Mouse (Mus musculus) midbrain, embryonic 15.5 days (tissue): ENCODE results near the gene Timp1. TPM values are rescaled to one million over a fixed set of nuclear protein-coding genes. Genes with fewer than 3 reads are reported as not detected.

Experiments used
- ATAC-seq: fragments of 200-750 bp; cut with Nextera tagmentation; replicated peaks from 2 replicates; pipeline ENCODE4 v1.8.0; 2017; ENCODE audit warnings: moderate TSS enrichment
- H3K27ac ChIP-seq: fragments of 300-500 bp; sonication (generic); 2 replicates; pipeline ENCODE4 v1.5.1; 2015; ENCODE audit warnings: mild to moderate bottlenecking, inconsistent platforms
- H3K27me3 ChIP-seq: fragments of 300-500 bp; sonication (generic); replicated peaks from 2 replicates; pipeline ENCODE4 v1.6.1; 2015; ENCODE audit warnings: inconsistent platforms
- H3K36me3 ChIP-seq: fragments of 300-500 bp; sonication (generic); replicated peaks from 2 replicates; pipeline ENCODE4 v1.6.1; 2015; ENCODE audit warnings: inconsistent platforms
- H3K4me1 ChIP-seq: fragments of 300-500 bp; sonication (generic); 2 replicates; pipeline ENCODE4 v1.6.1; 2015; ENCODE audit warnings: inconsistent platforms
- H3K4me2 ChIP-seq: fragments of 300-500 bp; sonication (generic); 2 replicates; pipeline ENCODE4 v1.6.1; 2015; ENCODE audit warnings: inconsistent platforms, mild to moderate bottlenecking, moderate library complexity
- H3K4me3 ChIP-seq: fragments of 300-500 bp; sonication (generic); 2 replicates; pipeline ENCODE4 v1.5.1; 2015; ENCODE audit warnings: mild to moderate bottlenecking, inconsistent platforms
- H3K9ac ChIP-seq: fragments of 300-500 bp; sonication (generic); 2 replicates; pipeline ENCODE4 v1.6.1; 2015; ENCODE audit warnings: mild to moderate bottlenecking, inconsistent platforms
- H3K9me3 ChIP-seq: fragments of 300-500 bp; sonication (generic); 2 replicates; pipeline ENCODE4 v1.6.1; 2016; ENCODE audit warnings: inconsistent platforms
- WGBS: fragments of 180-500 bp; shearing (Covaris S2); methylation state at CpG from one replicate; pipeline ENCODE4 v1.1.7; 2015; ENCODE audit warnings: mixed read lengths; 5-methylcytosine and 5-hydroxymethylcytosine counted together
- microRNA-seq: library from miRNA; unstranded; fragments of <30 nt; microRNA quantifications from one replicate; pipeline ENCODE4, GENCODE M21; 2016
- polyA plus RNA-seq: library from polyadenylated mRNA; unstranded; fragments of >200 nt; fragmentation: Nextera tagmentation; extraction: Ambion mirVana; gene quantifications from 2 replicates; pipeline ENCODE4 v1.2.1, GENCODE M21; 2015

Gene Timp1
- polyA plus RNA-seq, 1 experiment from 2014 or later = 4.0 TPM

GRCm38 (mm10) chrX:20872928-20873500 is 3.0 kb downstream of the Timp1 start:
- Histone ChIP-seq H3K27ac (no peak overlapping the region), H3K4me2 (no peak overlapping the region), H3K4me3 (no peak overlapping the region), H3K9me3 (no peaks in the 10 kb centered on the region), H3K36me3 (no peaks in the 10 kb centered on the region), H3K4me1 (no peaks in the 10 kb centered on the region), H3K27me3 (no peaks in the 10 kb centered on the region), H3K9ac (no peak overlapping the region)
- ATAC-seq = no peak
- 31% methylated on average over 11 of the region's 11 CpGs for WGBS

GRCm38 (mm10) chrX:20875241-20875640 is 5.3 kb downstream of the Timp1 start:
- H3K4me1 ChIP-seq = no peaks in the 10 kb centered on the region
- no peaks in the 10 kb centered on the region for H3K36me3 ChIP-seq
- H3K27ac ChIP-seq = no peak overlapping the region
- H3K27me3 ChIP-seq = no peaks in the 10 kb centered on the region
- no peak overlapping the region for H3K4me3 ChIP-seq
- H3K9ac ChIP-seq = no peak overlapping the region
- WGBS = 12% methylated on average over 3 of the region's 3 CpGs
- ATAC-seq = no peak
- no peaks in the 10 kb centered on the region for H3K9me3 ChIP-seq
- H3K4me2 ChIP-seq = no peak overlapping the region

GRCm38 (mm10) chrX:20910074-20910473 is 40.1 kb downstream of the Timp1 start:
- Histone ChIP-seq H3K36me3 (0 out of 2 replicates have a peak, but pooled peaks cover 2% of the 10 kb centered on the region), H3K9ac (no peak overlapping the region), H3K27me3 (no peaks in the 10 kb centered on the region), H3K4me3 (no peak overlapping the region), H3K9me3 (no peaks in the 10 kb centered on the region), H3K4me2 (no peak overlapping the region), H3K4me1 (no peaks in the 10 kb centered on the region), H3K27ac (no peak overlapping the region)
- no peak for ATAC-seq
- 47% methylated on average over 3 of the region's 3 CpGs for WGBS

- WGBS = 82% methylated on average over 6 of the region's 6 CpGs
- H3K9ac ChIP-seq = no peak overlapping the region
- no peaks in the 10 kb centered on the region for H3K9me3 ChIP-seq
- H3K36me3 ChIP-seq = no peaks in the 10 kb centered on the region
- peaks cover 13% of the 10 kb centered on the region; the same call in 1 of the 2 replicates for H3K4me1 ChIP-seq
- no peak for ATAC-seq
- H3K4me2 ChIP-seq = no peak overlapping the region
- no peaks in the 10 kb centered on the region for H3K27me3 ChIP-seq
- H3K4me3 ChIP-seq = no peak overlapping the region
- no peak overlapping the region for H3K27ac ChIP-seq
These were observed 43.8 kb downstream of the Timp1 start for GRCm38 (mm10) chrX:20913726-20914125.

- H3K36me3 ChIP-seq = no peaks in the 10 kb centered on the region
- no peak overlapping the region for H3K9ac ChIP-seq
- H3K4me2 ChIP-seq = no peak overlapping the region
- H3K9me3 ChIP-seq = no peaks in the 10 kb centered on the region
- peaks cover 19% of the 10 kb centered on the region; the same call in 1 of the 2 replicates for H3K4me1 ChIP-seq
- no peaks in the 10 kb centered on the region for H3K27me3 ChIP-seq
- H3K4me3 ChIP-seq = no peak overlapping the region
- H3K27ac ChIP-seq = no peak overlapping the region
- no peak for ATAC-seq
These were observed 45.1 kb downstream of the Timp1 start for GRCm38 (mm10) chrX:20915075-20915474.

- WGBS = 26% methylated on average over 49 of the region's 49 CpGs
- peak overlapping the region; percentile 57 for H3K4me2 ChIP-seq
- H3K9ac ChIP-seq = peak overlapping the region; percentile 64
- H3K9me3 ChIP-seq = no peaks in the 10 kb centered on the region
- ATAC-seq = peak; percentile 64
- H3K4me1 ChIP-seq = peaks cover 19% of the 10 kb centered on the region; the same call in 1 of the 2 replicates
- peak overlapping the region; percentile 57 for H3K4me3 ChIP-seq
- no peaks in the 10 kb centered on the region for H3K27me3 ChIP-seq
- peak overlapping the region; percentile 80 for H3K27ac ChIP-seq
- H3K36me3 ChIP-seq = no peaks in the 10 kb centered on the region
These were observed 50.4 kb downstream of the Timp1 start for GRCm38 (mm10) chrX:20920249-20920843.

- Histone ChIP-seq H3K4me3 (peak within 1 kb of the TSS; percentile 57), H3K27me3 (no peaks in the 10 kb centered on the region), H3K4me1 (peaks cover 19% of the 10 kb centered on the region; the same call in 1 of the 2 replicates), H3K27ac (peak within 1 kb of the TSS; percentile 80), H3K9me3 (no peaks in the 10 kb centered on the region), H3K36me3 (no peaks in the 10 kb centered on the region), H3K9ac (peak within 1 kb of the TSS; percentile 64), H3K4me2 (peak within 1 kb of the TSS; percentile 57)
- 25% methylated on average over 44 of the region's 44 CpGs for WGBS
- ATAC-seq = peak; percentile 97
These were observed 50.9 kb downstream of the Timp1 start, which contains the start of gene Syn1 for GRCm38 (mm10) chrX:20920844-20921364. Syn1 (minus strand) TSS chrX:20921004.

- Histone ChIP-seq H3K36me3 (no peaks in the 10 kb centered on the region), H3K9ac (no peak overlapping the region), H3K4me1 (peaks cover 19% of the 10 kb centered on the region; the same call in 1 of the 2 replicates), H3K4me3 (peak overlapping the region; percentile 57), H3K4me2 (peak overlapping the region; percentile 57), H3K27me3 (no peaks in the 10 kb centered on the region), H3K9me3 (no peaks in the 10 kb centered on the region), H3K27ac (peak overlapping the region; percentile 65)
- peak; percentile 13 for ATAC-seq
- 44% methylated on average over 5 of the region's 5 CpGs for WGBS
These were observed 51.4 kb downstream of the Timp1 start for GRCm38 (mm10) chrX:20921366-20921765.

- H3K4me2 ChIP-seq = no peak overlapping the region
- no peak overlapping the region for H3K4me3 ChIP-seq
- H3K4me1 ChIP-seq = peaks cover 8% of the 10 kb centered on the region; the same call in 1 of the 2 replicates
- H3K9ac ChIP-seq = no peak overlapping the region
- H3K9me3 ChIP-seq = no peaks in the 10 kb centered on the region
- no peaks in the 10 kb centered on the region for H3K27me3 ChIP-seq
- 72% methylated on average over 1 of the region's 1 CpGs for WGBS
- no peak for ATAC-seq
- 0 out of 2 replicates have a peak, but pooled peaks cover 6% of the 10 kb centered on the region for H3K36me3 ChIP-seq
- no peak overlapping the region for H3K27ac ChIP-seq
These were observed 53.5 kb downstream of the Timp1 start for GRCm38 (mm10) chrX:20923506-20923905.

Small RNA genes lying within 50 kb of the gene (microRNA-seq; reads per million reads assigned to microRNA genes)
- gene Gm24824 = not detected
- gene Mir5617 = 0.74 reads per million

Other genes starting within 250 kb of the Timp1 start
- 412 and 423 TPM in 2 replicates for gene Uba1, start 211.8 kb upstream of the Timp1 start, polyA plus RNA-seq
- 152 and 154 TPM in 2 replicates for gene Cdk16, start 182.2 kb upstream of the Timp1 start, polyA plus RNA-seq
- gene Usp11, start 166.3 kb upstream of the Timp1 start, polyA plus RNA-seq = 105 and 110 TPM in 2 replicates
- gene Araf, start 72.4 kb upstream of the Timp1 start, polyA plus RNA-seq = 365 and 380 TPM in 2 replicates
- 76.3 and 76.8 TPM in 2 replicates for gene Syn1, start 50.8 kb downstream of the Timp1 start, polyA plus RNA-seq
- gene Cfp, start 61.4 kb downstream of the Timp1 start, polyA plus RNA-seq = 8.7 and 9.0 TPM in 2 replicates
- gene Elk1, start 80.4 kb downstream of the Timp1 start, polyA plus RNA-seq = 22.5 and 24.8 TPM in 2 replicates
- 27.7 and 28.5 TPM in 2 replicates for gene Uxt, start 91.9 kb downstream of the Timp1 start, polyA plus RNA-seq
- gene Zfp182, start 192.2 kb downstream of the Timp1 start, polyA plus RNA-seq = 7.4 and 9.4 TPM in 2 replicates
- not detected in 2 replicates for gene Spaca5, start 198.2 kb downstream of the Timp1 start, polyA plus RNA-seq
- gene Zfp300, start 219.4 kb downstream of the Timp1 start, polyA plus RNA-seq = 4.3 and 5.3 TPM in 2 replicates
- gene Ssxa1, start 245.7 kb downstream of the Timp1 start, polyA plus RNA-seq = not detected in 2 replicates